20 mouse cellular contexts compared by ENCODE assay signal in genomic region chr16:23554673-23555072, GRCm38 (mm10).
"Had no signal": no experiment of that assay in that cellular context is flagged by ENCODE, and none has a peak within 500 bp of the region (broad histone marks: within the 10 kb centered on the region; RNA-seq: fewer than 3 reads in every experiment).

No protein-coding gene starts in this region.

- H3K9me3 ChIP-seq: heart, embryonic 10.5 days; heart, embryonic 12.5 days; hindbrain, embryonic 13.5 days; hindbrain, embryonic 15.5 days; limb, embryonic 13.5 days; limb, embryonic 15.5 days; liver, embryonic 12.5 days had no signal

- H3K4me1 ChIP-seq: heart, embryonic 10.5 days; heart, embryonic 12.5 days; hindbrain, embryonic 13.5 days; limb, embryonic 15.5 days; liver, embryonic 12.5 days had no signal

- H3K36me3 ChIP-seq: heart, embryonic 10.5 days; heart, embryonic 12.5 days; hindbrain, embryonic 13.5 days; hindbrain, embryonic 15.5 days; limb, embryonic 13.5 days; limb, embryonic 15.5 days; liver, embryonic 12.5 days had no signal

- H3K27me3 ChIP-seq: hindbrain, embryonic 15.5 days; liver, embryonic 12.5 days had no signal

- ATAC-seq: forebrain, postnatal 0 days; hindbrain, postnatal 0 days; intestine, embryonic 16.5 days; liver, embryonic 12.5 days had no signal

- H3K9ac ChIP-seq: forebrain, postnatal 0 days; heart, embryonic 12.5 days; hindbrain, embryonic 13.5 days; hindbrain, embryonic 15.5 days; limb, embryonic 13.5 days; limb, embryonic 15.5 days; liver, embryonic 12.5 days; liver, embryonic 14.5 days had no signal

- DNase-seq: forebrain, postnatal 0 days; gastrocnemius, postnatal 14 days; gastrocnemius, postnatal 36 days; heart, adult 18-20 months; heart, postnatal 10 days; kidney, postnatal 10 days; kidney, postnatal 36 days; layer of hippocampus, adult 9-11 months; layer of hippocampus, postnatal 36 days; left cerebral cortex, postnatal 4 days had no signal

- H3K4me2 ChIP-seq: heart, embryonic 12.5 days; hindbrain, embryonic 13.5 days; hindbrain, embryonic 15.5 days; limb, embryonic 13.5 days; limb, embryonic 15.5 days; liver, embryonic 12.5 days had no signal

- H3K4me3 ChIP-seq: heart, embryonic 10.5 days; heart, embryonic 12.5 days; hindbrain, embryonic 13.5 days; hindbrain, embryonic 15.5 days; limb, embryonic 13.5 days; limb, embryonic 15.5 days; liver, embryonic 12.5 days had no signal

- H3K27ac ChIP-seq: heart, embryonic 10.5 days; hindbrain, embryonic 13.5 days; hindbrain, embryonic 15.5 days; hindbrain, postnatal 0 days; limb, embryonic 13.5 days; limb, embryonic 15.5 days; liver, embryonic 12.5 days; liver, embryonic 14.5 days had no signal
